Mouse (Mus musculus): ENCODE data around the gene Kcnn1.
A peak's percentile ranks its signal among the peaks of the same experiment; 100 is the strongest.

Kcnn1 gene

DNA sequence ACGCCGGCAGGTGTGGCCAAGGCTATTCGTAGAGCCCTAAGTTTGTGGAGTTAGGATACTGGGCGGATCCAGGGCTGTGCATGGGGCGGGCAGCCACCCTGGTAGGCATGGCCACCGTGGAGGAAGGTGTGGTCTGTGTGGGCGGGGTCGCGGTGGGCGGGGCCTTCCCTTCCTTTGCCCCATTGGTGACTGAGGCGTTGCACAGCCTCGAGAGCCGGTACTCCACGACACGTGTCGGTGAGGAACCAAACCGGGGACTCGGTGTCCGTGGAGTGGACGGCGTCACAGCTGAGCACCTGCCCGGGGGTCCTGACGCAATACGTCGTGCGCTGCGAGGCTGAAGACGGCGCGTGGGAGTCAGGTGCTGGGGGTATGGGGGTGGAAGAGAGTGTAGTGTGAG lies 46.4 kb downstream of the Kcnn1 start:
- peak; percentile 78 for DNase-seq (ENCODE audit: low read depth, low spot score)

DNA sequence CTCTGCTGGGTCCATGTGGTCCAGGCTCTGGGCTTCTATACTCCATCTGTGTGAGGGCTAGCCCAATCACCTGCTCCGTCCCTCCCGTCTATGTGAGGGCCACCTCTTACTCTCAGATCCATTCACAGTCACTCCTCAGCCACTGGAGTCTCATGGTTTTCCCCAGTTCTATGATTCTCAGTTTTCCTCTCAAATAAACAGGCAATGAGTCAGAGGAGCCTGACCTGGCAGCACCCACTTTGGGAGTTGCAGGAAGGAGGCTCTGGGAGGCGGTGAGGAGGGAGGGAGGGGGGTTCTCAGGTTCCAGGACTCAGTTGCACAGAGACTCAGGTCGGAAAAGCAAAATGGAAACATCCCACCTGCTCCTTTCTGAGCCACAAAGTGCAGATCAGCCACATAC lies 50.2 kb downstream of the Kcnn1 start:
- no peak for DNase-seq (ENCODE audit: low read depth, low spot score)

DNA sequence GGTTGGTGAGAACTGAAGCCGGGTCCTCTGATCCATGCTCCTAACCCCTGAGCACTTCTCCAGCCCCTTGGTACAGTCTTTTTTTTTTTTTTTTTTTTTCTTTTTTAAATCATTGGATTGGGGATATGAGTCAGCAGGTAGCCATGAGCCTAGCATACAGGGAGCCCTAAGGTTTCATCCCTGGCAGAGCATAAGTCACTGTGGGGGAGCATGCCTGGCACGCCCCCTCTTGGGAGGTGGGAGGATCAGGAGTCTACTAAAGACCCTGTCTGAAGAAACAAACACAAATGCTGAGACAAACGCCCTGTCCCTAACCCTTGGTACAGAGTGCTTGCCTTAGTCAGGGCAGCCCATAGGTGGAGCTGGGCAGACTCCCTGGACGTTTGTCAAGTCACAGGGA lies 51.0 kb downstream of the Kcnn1 start:
- no peak for DNase-seq (ENCODE audit: low read depth, low spot score)

DNA sequence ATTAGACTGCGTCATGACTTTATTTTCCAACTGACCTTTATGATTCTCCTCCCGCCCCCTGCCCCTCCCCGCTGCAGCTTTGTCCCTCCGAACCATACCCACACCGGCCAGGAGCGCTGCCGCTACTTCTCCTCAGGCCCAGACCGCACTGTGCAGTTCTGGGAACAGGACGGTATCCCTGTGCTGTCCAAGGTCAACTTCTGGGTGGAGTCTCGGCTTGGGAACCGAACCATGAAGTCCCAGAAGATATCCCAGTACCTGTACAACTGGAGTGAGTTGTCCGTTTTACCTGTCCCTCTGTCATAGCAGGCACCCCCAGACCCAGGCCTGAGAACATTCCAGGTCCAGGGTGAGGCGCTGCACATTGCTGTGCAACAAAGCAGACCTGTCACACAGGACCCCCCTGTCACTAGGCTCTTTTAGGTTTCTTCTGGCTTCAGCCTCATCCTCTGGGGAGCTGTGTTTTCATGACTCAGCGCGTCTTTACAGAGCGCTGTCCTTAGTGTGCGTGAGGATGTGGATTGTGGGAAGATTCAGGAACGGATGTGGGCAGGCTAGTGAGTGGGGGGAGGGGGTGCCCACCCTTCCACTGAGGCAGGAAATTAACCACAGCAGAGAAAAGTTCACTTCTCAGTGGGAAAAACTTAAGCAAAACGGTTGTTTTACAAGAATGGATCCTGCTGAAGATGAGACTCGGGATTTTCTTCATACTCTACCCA lies 51.9 kb downstream of the Kcnn1 start:
- peak; percentile 60 for DNase-seq (ENCODE audit: low read depth, low spot score)

DNA sequence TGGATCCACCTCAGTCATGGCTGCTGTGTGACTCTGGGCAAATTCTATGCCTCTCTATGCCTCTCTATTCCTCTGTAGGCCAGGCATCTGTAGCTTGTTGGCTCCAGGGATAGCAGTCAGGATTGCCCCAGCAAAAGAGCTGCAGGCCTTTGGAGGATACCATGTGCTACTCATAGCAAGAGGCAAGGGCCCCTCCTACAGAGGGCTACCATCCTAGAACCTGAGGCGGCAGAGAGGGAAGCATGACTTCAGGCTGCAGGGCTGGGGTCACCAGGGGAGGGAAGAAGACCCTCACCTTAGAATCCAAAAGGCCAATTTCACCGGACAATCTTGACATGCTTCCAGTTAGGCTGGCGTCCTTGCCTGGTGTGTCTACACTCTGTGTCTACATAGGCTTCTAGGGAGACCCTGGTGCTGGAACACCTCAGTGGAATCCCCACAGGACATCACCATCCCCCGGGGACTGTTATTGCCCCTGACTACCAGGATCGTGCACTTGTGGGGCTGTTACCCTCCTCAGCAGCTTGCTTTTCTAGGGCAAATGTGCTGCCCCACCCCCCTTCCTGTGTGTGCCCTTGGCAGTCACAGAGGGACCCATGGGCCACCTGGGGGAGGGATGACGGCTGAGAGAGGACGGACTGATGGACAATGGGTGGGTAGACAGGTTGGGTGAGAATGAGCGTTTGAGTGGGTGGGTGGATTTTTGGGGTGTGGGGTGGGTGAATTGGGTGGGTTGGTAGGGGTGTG lies 53.9 kb downstream of the Kcnn1 start:
- DNase-seq (ENCODE audit: low read depth, low spot score) = no peak

DNA sequence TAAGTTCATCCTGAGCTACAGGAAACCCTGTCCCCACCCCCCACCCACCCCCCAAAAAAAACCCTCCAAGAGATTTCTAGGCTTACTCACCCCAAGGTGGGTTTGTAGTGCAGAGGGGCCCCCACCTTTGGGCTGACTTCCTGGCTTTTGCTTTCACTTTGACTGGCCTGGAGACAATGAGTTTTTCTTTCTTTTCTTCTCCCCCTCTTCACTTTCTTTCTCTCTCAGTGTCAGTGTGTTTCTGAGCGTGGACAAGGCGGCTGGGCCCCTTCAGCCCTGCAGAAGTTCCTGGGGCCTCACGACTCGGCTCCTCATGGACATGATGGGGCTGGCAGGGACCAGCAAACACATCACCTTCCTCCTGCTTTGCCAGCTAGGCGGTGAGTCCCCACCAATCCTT lies 54.8 kb downstream of the Kcnn1 start, which contains the start of gene Il12rb1:
Gene Il12rb1 (plus strand): TSS at position 211 of the 400 bp plus-strand sequence.
- DNase-seq (ENCODE audit: low read depth, low spot score) = no peak

DNA sequence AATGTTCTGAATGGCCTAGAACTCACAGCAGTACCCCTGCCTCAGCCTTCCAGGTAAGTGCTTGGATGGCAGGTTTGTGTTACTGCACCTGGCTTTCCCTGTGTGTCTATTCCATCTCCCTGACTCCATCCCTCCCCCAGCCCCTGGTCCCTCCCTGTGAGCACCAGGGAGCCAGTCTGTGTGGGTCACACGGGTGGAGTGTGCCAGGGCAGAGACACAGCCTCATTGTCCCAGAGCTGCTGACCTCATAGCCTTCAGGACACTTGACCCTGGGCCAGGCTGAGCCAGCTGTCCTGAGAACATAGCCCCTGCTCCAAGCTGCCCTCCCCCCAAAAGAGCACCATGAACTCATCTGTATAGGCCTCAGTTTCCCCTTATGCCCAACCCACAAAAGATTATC lies 55.8 kb downstream of the Kcnn1 start:
- no peak for DNase-seq (ENCODE audit: low read depth, low spot score)

DNA sequence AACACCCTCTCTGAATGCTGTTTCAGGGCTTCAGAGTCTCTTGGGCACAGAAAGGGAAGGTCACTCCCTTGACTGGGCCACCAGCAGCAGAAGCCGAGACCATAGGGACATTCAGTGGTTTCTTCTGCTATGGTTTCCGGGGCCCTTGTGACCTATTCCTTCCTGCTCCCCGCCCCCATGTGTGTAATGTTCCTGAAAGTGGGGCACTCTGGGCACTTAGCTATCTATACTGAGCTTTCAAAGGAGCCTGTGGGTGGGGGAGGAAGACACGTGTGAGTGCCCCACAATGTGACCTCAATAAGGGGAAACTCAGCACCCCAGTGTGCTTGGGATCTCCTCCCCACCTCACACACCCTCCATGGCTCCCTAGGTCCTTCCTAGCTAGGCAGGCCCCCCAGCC lies 56.5 kb downstream of the Kcnn1 start:
- no peak for DNase-seq (ENCODE audit: low read depth, low spot score)

DNA sequence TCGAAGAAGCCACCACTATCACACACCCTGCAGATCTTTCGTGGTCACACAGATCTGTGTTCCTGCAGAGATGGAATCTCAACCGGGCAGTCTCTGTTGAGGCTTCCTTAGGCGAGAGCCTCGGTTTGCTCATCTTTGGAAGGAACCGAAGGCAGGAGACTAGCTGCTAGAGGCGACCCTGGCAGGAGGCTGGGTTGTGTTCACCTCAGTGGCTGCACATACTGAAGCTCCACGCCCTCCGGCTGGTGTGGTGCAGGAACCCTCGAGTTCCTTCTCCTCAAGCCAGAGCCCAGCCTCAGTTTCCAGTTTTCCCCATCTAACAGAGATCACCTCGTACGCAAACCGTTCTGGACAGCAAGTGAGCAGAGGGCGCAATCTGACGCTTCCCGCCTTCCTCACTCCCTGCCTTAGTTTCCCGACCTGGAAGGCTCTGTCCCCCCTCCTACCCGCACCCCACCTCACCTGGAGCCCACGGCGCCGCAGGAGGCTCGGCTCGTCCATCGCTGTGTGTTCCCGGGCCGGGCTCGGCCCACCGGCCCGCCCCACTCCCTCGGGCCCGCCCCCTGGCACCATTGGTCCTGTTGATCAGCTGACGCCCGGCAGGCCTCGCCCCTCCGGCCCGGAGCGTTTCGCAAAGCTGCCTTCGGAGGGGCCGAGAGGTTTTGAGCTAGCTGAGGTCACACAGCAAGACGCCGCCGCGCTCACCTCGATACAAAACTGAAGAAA lies 58.4 kb downstream of the Kcnn1 start, which contains the start of gene Mast3:
Gene Mast3 (minus strand): TSS at position 574 of the 726 bp plus-strand sequence.
- DNase-seq (ENCODE audit: low read depth, low spot score) = peak; percentile 93

DNA sequence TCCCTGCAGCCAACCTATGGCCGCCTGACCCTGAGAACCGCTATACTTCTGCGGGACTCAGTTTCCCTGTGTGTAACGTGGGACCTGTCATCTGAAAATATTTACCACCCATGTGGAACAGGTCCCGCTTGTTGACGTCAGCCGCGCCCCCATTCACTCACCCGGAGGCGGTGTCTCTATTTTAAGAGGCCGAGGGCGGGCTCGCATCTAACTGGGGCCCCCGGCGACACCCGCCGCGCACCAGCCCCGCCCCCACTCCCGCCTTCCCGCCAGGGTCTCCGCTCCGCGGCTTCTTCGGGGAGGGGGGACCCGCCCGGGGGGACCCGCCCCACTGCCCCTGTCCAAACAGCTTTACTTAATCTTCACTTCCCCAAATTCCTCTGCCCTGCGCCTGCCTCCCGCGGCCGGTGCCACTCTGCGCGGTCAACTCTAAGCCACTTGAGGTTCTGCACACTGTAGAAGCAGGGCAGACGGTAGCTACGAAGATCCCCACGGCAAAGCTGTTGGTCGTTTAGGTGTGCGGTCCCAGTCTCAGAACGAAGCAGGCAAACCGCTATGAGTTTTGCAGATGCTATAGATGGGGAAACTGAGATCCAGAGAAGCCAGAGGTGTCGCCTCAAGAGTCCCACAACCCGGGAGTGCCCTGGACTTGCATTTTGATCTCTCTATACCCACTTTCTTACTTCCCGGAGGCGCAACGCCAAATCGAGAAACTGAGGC lies 59.1 kb downstream of the Kcnn1 start:
- DNase-seq (ENCODE audit: low read depth, low spot score) = no peak

DNA sequence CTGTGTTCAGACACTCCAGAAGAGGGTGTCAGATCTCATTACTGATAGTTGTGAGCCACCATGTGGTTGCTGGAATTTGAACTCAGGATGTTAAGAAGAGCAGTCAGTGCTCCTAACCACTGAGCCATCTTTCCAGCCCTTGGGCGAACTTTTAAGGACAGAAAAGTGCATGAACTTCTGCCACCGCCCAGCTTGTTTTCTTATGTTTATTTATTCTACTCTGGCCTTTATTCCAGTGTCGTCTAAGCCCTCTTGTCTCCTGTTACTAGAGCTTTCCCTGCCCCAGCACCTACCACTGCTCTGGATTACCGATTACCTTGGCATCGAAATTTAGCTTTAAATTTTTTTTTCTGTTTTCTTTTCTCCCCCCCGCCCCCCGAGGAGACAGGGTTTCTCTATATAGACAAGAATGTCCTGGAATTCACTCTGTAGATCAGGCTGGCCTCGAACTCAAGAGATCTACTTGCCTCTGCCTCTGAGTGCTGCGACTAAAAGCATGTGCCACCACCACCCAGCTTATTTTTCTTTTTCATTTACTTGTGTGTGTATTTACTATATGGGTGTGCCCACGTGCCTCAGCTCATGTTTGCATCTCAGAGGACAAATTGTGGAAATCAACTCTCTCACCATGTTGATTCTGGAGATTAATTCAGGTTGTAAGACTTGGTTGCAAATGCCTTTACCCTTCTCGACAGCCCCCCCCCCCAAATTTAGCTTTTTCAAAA lies 60.1 kb downstream of the Kcnn1 start:
- peak; percentile 84 for DNase-seq (ENCODE audit: low read depth, low spot score)

DNA sequence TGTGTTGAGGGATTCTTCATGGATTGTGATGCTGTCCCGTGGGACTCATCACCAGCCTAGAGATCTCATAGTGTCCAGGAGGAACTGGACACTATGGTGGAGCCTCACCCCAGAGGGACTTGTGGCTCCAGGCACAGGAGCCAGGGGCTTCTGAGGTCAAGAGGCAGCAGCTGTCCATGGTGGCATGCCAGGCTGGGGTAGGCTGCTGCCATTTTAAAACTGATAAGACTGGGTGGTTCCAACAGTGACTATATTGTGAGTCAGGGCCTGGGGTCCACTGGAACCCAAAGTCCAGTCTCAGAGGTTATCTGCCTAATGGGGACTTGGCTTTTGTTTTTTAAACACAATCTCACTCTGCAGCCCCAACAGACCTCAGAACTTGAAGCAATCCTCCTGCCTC lies 61.2 kb downstream of the Kcnn1 start:
- DNase-seq (ENCODE audit: low read depth, low spot score) = no peak

DNA sequence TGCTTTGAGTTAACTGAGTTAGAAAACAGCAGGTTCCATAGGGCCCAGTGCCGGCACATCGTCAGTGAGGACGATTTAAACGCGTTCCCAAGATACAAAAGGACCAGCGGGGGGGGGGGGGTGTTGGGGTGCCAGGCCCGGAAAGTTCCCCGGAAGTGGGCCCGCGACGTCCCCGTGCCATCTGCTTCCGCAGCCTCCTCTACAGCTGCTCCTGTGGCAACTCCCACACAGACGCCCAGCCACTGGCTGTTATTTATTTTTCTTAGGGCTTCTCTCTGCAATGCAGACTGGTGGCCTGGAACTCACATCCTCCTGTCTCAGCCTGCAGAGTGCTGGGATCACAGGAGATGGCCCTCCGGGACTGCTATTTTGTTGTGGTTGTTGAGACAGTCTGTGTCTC lies 61.9 kb downstream of the Kcnn1 start:
- DNase-seq (ENCODE audit: low read depth, low spot score) = no peak

DNA sequence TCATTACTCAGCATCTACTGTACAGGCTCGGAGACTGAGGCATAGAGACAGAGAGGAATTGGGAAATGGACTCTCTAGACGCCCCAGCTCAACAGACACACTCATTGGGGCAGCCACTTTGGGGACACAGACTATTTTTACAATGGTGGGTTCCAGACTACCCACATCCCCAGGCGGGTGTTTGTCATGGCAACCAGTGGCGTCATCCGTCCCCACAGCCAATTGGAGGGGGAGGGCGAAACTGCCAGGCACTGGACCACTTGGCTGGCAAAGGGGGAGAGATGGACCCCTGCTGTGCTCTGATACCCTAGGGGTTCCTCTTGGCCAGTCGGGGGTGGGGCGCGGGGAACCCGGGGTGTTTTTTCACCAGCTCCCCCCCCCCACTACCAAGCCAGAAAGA lies 62.4 kb downstream of the Kcnn1 start:
- DNase-seq (ENCODE audit: low read depth, low spot score) = no peak

DNA sequence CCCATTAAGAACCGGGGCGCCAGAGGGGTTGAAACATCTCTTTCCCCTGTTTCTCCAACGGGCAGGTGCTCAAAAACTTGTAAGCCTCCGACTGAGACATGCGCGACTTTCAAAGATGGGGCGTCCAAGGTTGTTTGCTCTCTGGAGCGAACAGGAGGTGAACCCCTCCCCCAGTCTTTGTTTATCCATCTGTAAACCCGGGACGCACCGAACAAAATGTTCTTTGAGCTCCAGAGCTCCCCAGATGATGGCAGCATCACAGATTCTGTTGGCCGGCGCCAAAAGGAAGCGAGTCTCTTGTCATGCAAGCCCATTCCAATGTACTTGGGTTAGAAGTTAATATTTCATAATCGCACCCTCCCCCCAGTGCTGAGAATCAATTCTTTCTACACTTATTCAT lies 64.8 kb downstream of the Kcnn1 start:
- DNase-seq (ENCODE audit: low read depth, low spot score) = no peak

DNA sequence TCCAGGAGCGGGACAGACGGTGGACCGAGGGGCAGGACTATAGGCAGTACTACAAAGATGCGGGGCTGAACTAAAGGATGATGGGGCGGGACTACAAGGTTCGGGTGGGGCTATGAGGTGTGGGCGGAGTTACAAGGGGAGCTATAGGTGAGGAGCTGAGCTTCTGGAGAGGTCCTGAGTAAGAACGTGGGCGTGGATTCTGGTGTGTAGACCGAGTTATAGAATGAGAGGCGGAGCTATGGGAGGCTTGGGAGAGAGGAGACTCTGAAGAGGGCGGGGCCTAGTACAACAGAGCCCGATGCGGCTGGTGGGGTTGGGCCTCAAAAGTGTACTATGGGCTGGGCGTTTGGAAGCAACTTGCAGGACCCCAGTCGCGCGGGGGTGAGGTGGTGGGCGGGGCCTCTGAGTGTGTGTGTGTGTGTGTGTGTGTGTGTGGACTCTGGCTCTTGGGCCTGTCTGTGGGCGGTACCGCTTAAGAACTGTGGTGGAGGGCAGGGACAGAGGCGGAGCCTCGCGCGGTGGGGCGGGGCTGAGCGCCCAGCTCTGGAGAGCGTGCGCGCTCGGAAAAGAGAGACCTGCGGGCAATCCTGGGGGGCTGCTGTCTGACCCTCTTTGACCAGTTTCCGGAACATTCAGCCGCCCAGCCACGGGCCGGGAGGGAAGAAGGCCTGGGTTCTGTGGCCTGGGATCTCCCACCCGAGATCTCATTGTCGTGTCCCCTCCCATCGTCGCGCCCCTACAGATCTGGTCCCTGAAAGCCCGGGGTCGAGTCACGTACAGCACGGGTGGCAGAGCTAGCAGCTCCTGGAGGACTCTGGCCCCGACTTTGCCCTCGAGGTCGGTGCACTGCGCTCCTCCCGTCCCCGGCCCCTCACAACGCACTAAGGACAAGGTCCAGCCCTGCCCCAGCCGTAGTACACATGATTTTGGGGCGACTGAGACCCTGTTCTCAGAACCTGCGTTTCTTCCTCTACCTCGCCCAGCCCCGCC lies 65.7 kb downstream of the Kcnn1 start:
- DNase-seq (ENCODE audit: low read depth, low spot score) = peak; percentile 99

DNA sequence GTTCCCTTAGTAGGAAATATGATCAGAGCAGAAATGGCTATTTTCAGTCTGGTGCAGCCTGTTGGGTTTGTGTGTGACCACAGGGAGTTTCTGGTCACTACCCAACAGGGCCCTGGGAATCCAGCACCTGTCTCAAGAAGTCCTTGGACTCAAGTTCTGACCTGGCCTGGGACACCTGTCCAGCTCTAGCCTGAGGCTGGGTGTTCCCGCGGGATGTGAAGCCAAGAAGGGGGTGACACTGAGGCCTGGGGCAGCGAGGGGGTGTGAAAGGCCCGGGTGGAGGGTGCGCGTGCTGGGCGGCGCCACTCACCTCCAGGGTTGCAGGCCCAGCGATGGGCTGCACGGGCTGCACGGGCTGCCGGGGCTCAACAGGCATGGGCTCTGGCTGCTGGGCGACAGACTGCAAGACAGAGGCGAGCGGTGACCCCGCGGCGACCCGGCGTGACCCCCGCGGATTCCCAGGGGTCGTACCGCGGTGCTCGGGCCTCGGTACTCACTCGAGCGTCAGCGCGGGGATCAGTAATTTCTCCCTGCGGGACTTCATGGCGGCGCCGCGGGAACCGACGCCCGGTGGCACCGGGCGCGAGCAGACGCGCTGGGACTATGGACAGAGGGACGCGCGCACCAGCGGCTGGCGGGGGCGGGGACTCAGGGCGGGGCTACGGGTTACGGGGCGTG lies 66.5 kb downstream of the Kcnn1 start:
- DNase-seq (ENCODE audit: low read depth, low spot score) = no peak

DNA sequence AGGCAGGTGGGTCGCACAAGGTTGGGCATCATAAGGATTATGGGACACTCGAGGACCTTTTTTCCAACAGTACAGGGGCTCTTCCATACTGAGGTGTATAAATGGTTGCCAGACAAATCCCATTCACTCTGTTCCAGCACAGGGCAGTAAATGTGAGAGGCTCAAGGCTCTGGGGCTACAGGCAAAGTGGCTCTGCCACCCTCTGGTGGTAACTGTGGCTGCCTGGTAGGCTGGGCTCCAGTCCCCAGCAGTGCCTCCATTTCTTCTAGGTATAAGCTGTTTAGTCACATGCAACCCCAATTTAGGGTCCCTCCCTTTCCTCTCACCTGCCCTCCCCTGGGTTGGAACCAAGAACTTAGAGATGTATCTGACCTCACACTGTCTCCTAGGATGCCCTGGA lies 67.7 kb downstream of the Kcnn1 start:
- DNase-seq (ENCODE audit: low read depth, low spot score) = no peak

DNA sequence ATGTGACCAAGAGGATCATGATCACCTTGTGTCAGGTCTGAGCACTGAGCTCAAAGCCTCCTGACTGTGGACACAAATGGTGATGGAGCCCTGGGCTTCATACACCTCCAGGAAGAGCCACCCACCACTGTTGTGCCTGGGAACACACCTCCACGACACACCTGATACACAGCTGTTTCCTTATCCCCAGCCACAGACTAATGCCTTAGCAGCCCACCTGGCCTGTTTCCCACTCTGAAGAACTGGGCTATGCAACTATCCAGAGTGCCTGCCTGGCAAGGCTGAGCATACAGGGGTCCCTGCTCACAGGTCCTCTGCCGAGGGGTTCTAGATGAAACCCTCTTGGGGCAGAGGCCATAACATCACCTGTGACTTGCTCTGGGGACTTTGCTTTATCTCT lies 68.8 kb downstream of the Kcnn1 start:
- DNase-seq (ENCODE audit: low read depth, low spot score) = no peak

Measured in ZHBTc4 (cell line).